Mouse (Mus musculus) heart, adult 11 months (tissue): ENCODE measurements at regions not wholly inside any gene's neighbourhood (a gene's known extent, or its start where the extent isn't known, plus 50 kb on each side); places are given as distances from the start of the nearest gene placed in this dataset.

Experiments used
- DNase-seq: peaks from one replicate; pipeline ENCODE4 v3.0.0; 2022

DNA sequence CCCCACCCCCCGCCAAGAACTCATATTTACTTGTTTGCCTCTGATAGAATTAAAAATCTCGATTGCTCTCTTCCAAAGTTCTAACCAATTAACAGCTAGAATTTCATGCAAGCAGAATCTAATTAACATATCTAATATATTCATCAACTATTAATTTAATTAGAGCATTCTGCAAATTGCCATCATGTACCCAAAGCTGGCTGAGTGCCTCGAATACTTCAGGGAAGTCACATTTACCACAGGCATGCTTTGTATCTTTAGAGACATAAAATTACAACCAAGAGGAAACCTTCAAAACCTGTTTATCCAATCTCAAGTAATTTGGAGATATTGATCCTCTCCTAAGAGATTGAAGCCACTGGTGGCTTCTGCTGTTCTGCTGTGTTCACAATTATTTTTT lies 401.6 kb upstream of the Nmur2 start:
- DNase-seq: no peak

DNA sequence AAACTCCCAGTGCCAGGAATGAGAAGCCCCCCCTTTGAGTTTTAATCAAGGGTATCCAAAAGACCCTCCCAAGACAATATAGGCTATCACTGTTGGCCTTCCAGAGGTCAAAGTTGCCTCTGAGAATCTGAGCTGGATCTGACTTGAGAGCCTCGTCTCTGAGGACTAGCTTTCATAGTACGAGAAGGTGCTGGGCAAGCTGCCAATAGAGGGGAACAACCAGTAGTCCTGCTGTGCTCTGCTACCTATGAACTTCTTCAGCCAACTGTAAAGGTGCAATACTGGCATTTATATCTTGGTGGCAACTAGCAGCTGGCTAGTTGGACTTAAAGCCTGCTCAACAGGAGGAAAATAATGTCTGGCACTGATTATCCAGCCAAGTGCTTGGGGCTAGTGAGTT lies 400.3 kb upstream of the Nmur2 start:
- no peak for DNase-seq

DNA sequence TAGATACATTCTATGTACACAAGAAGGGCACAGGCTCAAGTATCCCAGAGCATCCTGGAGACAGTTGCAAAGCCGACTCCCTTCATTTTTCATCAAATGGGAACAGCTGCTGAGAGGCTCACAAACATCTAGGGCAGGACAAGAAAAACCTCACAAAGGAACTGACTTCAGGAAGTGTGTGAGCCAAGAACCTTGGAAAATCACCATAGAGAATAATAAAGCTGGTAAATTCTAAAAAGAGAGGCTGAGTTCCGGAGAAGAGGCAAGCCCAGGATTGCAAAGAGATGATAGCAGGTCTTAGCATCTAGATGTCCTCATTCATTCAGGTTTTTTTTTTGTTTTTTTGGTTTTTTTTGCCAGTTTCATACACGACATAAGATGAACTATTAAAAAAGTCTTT lies 390.3 kb upstream of the Nmur2 start:
- DNase-seq: no peak

GRCm38 (mm10) chr11:56384761-56385160 lies 344.0 kb upstream of the Nmur2 start:
- no peak for DNase-seq

- no peak for DNase-seq
Observed at GRCm38 (mm10) chr11:56377535-56377934, 336.7 kb upstream of the Nmur2 start.

DNA sequence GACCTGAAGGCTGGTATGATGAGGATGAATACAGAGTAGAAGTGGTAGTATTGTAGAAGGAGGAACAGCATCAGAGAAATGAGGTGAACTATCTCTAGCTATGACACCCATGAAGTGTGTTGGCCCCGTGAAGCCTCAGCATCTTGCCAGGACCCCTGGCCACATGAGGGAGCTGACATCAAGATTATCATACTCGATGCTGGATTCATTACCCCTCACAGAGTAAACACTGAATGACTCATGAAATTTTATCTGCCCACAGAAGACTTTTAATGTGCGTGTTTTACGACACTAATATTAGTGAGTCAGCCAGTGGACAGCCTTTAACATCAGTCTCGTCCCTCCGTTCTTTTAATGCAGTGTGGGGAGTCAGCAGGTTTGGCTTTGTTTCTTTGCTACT lies 333.5 kb upstream of the Nmur2 start:
- no peak for DNase-seq

- no peak for DNase-seq
Observed at GRCm38 (mm10) chr11:56373624-56374023, 332.8 kb upstream of the Nmur2 start.

- DNase-seq: no peak
Observed at GRCm38 (mm10) chr11:56357690-56358089, 316.9 kb upstream of the Nmur2 start.

DNA sequence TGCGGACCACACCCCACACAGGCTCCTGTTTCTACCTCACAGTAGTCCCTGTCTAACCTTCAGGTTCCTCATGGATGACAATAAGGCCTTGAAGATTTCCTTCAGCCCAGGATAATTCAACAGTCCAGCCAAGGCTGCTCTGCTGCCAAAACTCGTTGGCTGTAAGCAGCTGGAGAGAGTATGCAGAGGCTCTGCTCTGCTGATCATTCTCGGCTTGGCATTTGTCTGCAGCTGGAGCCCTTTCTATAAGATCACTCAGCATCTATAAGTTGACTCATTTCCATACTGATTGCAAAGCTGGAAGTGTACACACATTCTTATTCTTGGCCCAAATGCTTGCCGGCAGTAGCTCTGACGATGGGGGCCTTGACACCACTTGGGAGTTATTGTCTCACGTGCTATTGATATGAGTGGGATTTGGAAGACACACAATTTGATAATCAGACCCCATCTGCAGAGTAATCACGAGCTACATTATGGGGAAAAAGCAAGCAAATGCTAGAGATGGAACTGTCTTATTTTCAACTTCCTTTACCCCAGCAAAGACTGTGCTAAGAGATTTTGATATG lies 311.1 kb upstream of the Nmur2 start:
- DNase-seq: no peak

DNA sequence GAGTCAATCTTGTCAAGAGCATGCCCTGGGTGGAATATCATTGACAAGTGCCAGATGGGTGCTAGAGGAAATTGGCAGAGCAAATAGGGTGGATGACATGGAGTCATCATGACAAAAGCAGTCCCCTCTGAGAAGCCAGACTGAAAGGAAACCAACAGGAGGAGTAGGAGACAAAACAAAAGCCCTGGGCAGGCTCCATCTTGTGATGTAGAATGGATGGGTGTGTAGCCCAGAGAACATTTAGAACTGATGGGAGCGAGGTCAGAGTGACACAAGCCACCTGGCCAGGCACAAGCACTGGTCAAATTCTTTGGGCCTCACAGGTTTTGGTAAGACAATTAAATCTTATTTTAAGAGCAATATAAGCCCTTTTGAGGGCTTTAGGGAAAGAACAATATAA lies 310.4 kb upstream of the Nmur2 start:
- DNase-seq: peak; percentile 91

DNA sequence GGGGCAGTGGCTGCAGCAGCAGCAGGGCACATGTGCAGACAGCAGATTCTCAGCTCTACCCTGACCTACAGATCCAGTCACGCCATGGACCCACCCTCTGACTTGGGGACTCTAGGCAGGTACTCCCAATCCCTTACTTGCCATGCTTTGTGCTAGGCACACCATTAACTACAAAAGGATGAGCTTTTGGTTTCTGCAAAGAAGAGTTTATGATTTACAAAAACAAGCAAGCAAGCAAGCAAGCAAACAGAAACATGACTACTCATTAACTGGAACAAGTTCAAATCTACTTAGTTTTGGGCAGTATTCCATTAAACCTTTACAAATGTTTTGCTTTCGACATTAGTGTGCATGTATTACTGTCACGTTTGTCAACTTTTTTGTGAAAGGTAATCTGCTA lies 309.0 kb upstream of the Nmur2 start:
- no peak for DNase-seq

GRCm38 (mm10) chr11:56348408-56348807 lies 307.6 kb upstream of the Nmur2 start:
- no peak for DNase-seq

- no peak for DNase-seq
Observed at GRCm38 (mm10) chr11:56343083-56343482, 302.3 kb upstream of the Nmur2 start.

GRCm38 (mm10) chr11:56341731-56342130 lies 300.9 kb upstream of the Nmur2 start:
- no peak for DNase-seq

DNA sequence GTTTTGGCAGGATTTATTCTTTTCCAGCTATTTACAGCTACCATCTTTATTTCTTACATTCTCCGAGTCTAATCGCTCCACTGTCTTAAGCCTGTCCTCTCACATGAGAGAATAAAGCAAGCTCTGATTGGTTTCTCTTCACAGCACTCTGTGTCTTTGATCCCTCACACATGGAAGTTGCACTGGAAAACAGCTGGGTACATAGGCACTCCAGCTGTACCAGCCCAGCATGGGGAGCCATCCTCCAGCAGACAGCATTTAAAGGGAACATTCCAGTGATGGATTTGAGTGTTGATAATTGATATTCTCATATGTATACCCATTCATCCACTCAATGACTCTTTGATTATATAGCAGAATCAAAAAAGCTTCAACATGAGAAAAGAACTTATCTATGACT lies 300.2 kb upstream of the Nmur2 start:
- DNase-seq: no peak

GRCm38 (mm10) chr11:56338511-56338910 lies 297.7 kb upstream of the Nmur2 start:
- no peak for DNase-seq

DNA sequence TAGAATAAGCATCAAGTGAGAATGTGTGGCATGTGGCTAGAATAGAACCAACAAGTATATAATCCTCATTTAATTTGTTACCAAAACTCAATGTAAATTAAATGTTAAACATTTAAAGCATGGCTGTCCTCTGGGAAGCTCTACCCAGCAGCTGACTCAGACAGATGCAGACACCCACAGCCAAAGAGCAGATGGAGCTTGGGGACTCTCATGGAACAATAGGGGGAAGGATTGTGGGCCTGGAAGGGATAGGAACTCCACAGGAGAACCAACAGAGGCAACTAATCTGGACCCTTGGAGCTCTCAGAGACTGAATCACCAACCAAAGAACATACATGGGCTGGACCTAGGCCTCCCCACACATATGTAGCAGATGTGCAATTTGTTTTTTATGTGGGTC lies 295.1 kb upstream of the Nmur2 start:
- no peak for DNase-seq

DNA sequence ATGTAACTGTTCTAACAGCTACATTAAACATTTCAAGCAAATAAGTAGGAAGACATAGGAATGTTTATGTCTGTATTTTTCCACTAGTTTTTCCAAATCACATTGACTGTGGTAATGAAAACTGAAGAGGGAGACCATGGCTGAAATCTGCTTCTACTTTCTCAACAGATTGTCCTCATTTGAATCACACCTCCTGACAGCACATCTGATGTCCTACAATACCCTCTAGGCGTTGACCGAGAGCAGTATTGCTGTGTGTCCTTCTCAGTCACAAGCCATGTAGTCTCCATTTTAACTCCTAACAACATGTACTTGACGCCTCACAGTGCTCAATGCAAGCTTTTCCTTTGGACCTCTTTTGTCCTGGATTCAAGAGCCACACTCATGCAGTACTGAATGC lies 279.5 kb upstream of the Nmur2 start:
- no peak for DNase-seq

- DNase-seq: no peak
Observed at GRCm38 (mm10) chr11:56315221-56315987, 274.6 kb upstream of the Nmur2 start.

DNA sequence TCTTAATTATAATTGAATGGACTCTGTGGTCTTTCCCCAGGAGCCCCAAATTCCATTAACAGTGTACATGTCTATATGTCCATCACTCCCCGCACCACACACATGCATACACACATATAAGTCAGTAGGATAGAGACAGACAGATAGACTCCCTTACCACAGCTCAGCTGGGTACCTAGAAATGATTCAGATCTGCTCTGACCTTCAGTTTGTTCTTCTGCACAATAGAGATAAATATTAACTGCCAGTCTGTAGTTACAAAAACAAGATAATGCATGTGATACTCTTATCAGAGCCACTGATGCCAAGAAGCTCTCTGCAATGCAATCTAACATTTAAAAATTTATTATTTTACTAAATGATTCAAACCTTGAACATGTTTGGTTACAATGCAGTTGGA lies 268.7 kb upstream of the Nmur2 start:
- no peak for DNase-seq

DNA sequence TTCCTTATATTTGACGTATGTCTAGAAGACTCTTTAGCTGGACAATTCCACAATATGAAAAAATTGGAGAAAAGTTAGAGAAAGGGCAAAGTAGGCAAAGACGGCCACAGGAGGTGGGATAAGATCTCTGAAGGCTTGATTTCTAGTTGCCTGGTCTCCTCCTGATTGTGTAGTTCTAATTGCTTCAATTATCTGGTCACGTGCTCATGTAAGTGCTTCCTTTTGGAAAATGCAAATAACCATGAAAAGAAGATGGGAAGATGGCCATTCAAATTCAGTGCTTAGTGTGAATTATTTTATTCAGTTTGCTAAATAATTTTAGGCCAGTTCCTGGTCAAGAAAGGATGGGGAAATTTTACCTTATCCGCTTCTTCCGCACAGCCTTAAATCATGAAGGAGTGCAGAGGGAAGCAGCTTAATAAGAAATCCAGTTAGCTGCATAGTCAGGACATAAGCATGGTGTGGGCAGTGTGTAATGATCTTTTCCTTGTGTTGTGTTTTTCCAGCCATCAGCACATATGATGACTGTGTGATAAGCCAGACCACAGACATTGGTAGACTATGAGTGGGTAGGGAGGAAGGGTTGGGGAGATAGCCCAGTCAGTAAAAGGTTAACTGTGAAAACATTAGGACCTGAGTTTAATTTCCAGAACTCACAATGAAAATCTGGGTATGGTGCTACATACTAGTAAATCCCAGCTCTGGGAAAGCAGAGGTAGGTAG lies 267.7 kb upstream of the Nmur2 start:
- no peak for DNase-seq

GRCm38 (mm10) chr11:56307051-56307450 lies 266.2 kb upstream of the Nmur2 start:
- no peak for DNase-seq

- peak; percentile 96 for DNase-seq
Observed at GRCm38 (mm10) chr11:56290651-56291578, 250.1 kb upstream of the Nmur2 start.
